Mouse (Mus musculus) lung, postnatal 0 days (tissue): ENCODE results near the gene Sept11.

Experiments
- CTCF ChIP-seq: IDR thresholded peaks from 2 replicates; pipeline ENCODE4 v1.5.1; 2016; ENCODE audit warnings: antibody characterized with exemption, mild to moderate bottlenecking
- EP300 ChIP-seq: IDR thresholded peaks from 2 replicates; pipeline ENCODE4 v1.6.1; 2016; ENCODE audit warnings: antibody characterized with exemption, mild to moderate bottlenecking, control low read depth

- TF ChIP-seq CTCF: no peak
- TF ChIP-seq EP300: no peak
Observed at GRCm38 (mm10) chr5:93095301-93095700, 2.1 kb downstream of the Sept11 start.
